Comparison of ENCODE assay signal across 8 mouse cellular contexts in the genomic region with DNA sequence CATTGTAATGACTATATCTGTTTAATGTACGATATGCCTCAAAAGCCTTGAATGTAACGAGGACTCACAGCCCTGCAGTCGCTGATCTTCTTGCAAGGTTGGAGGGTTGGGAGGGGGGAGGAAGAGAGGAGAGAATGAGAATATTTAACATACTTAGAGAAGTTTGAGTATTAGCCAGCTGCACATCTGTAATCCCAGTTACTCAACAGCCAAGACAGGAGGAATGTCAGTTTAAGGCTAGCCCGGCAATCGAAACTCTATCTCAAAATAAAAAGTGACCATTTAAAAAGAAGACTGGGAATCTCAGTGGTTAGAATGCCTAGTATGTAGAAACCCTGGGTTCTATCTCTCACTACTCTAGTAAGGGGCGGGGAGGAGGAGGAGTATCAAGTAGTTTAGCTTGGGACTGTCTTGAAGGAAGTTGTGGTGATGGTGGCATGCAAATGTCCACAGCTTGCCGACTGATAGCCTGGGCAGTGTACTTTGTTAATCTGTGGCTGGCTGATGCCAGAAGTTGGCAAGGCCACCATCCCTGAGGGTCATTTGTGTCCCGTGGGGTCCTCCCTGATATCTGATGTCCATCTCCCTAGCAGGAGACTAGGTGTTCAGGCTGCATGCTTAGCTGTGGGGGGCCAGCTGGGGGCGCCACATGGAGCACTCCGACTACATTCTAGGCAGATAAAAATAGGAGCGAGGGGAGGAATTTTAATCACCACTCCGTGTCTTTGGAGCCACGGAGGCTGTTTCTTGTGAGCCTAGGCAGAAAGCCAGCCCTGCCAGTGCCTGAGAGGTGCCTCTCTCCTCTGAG. TPM values are rescaled to one million over a fixed set of nuclear protein-coding genes. Genes with fewer than 3 reads are reported as not detected.
A peak's percentile ranks its signal among the peaks of the same experiment; 100 is the strongest.
DNase-seq lines count a peak whose midpoint lies in the region; ATAC-seq and TF ChIP-seq lines count a peak whose summit lies in the region.

No protein-coding gene starts in this region.

- H3K27ac ChIP-seq in kidney, embryonic 15.5 days, result peak overlapping the region; percentile 65
- H3K27ac ChIP-seq in embryonic facial prominence, embryonic 10.5 days (replicated peaks), result no peak overlapping the region; the same call in 1 of the 2 replicates
- H3K27ac ChIP-seq in hindbrain, embryonic 13.5 days, result 0 out of 2 replicates have a peak overlapping the region, but pooled peaks have one; percentile 6
- H3K27ac ChIP-seq in liver, embryonic 14.5 days, result no peak overlapping the region
- H3K27ac ChIP-seq in stomach, embryonic 15.5 days, result peak overlapping the region; percentile 55; the same call in 1 of the 2 replicates

- no peaks in the 10 kb centered on the region for H3K9me3 ChIP-seq in kidney, embryonic 15.5 days (replicated peaks)
- H3K9me3 ChIP-seq in embryonic facial prominence, embryonic 10.5 days, result no peaks in the 10 kb centered on the region
- no peaks in the 10 kb centered on the region for H3K9me3 ChIP-seq in hindbrain, embryonic 13.5 days
- H3K9me3 ChIP-seq in liver, embryonic 14.5 days (ENCODE audit: control insufficient read depth, low read length), result no peaks in the 10 kb centered on the region
- no peaks in the 10 kb centered on the region for H3K9me3 ChIP-seq in stomach, embryonic 15.5 days

- WGBS in kidney, embryonic 15.5 days, result 57% methylated on average over 13 of the region's 13 CpGs
- 65% methylated on average over 13 of the region's 13 CpGs for WGBS in embryonic facial prominence, embryonic 10.5 days
- 59% methylated on average over 13 of the region's 13 CpGs for WGBS in hindbrain, embryonic 13.5 days
- WGBS in liver, embryonic 14.5 days (ENCODE audit: insufficient replicate concordance), result 37% methylated on average over 13 of the region's 13 CpGs
- 39% methylated on average over 13 of the region's 13 CpGs for WGBS in stomach, embryonic 15.5 days

- H3K4me3 ChIP-seq in kidney, embryonic 15.5 days (replicated peaks), result no peak overlapping the region
- no peak overlapping the region for H3K4me3 ChIP-seq in embryonic facial prominence, embryonic 10.5 days
- H3K4me3 ChIP-seq in hindbrain, embryonic 13.5 days, result no peak overlapping the region
- no peak overlapping the region for H3K4me3 ChIP-seq in liver, embryonic 14.5 days (ENCODE audit: insufficient read depth in 1 of 2, low read depth in 2 of 2, low read length in 2 of 2)
- H3K4me3 ChIP-seq in stomach, embryonic 15.5 days (replicated peaks), result no peak overlapping the region

- H3K4me1 ChIP-seq in kidney, embryonic 15.5 days, result peaks cover 93% of the 10 kb centered on the region
- peaks cover 80% of the 10 kb centered on the region for H3K4me1 ChIP-seq in embryonic facial prominence, embryonic 10.5 days
- peaks cover 87% of the 10 kb centered on the region for H3K4me1 ChIP-seq in hindbrain, embryonic 13.5 days (replicated peaks)
- peaks cover 0 to 21% of the 10 kb centered on the region in 2 experiments; a peak in 2 of 4 replicates for H3K4me1 ChIP-seq in liver, embryonic 14.5 days (replicated peaks; ENCODE audit: control insufficient read depth in 2 of 2, insufficient read depth in 2 of 2, low read length in 1 of 2)
- H3K4me1 ChIP-seq in stomach, embryonic 15.5 days, result peaks cover 62% of the 10 kb centered on the region

- no peaks in the 10 kb centered on the region; the same call in 1 of the 2 replicates for H3K36me3 ChIP-seq in kidney, embryonic 15.5 days
- H3K36me3 ChIP-seq in embryonic facial prominence, embryonic 10.5 days (replicated peaks), result no peaks in the 10 kb centered on the region
- H3K36me3 ChIP-seq in hindbrain, embryonic 13.5 days, result no peaks in the 10 kb centered on the region
- H3K36me3 ChIP-seq in liver, embryonic 14.5 days (replicated peaks; ENCODE audit: control insufficient read depth, insufficient read depth, low read depth), result no peaks in the 10 kb centered on the region
- H3K36me3 ChIP-seq in stomach, embryonic 15.5 days, result no peaks in the 10 kb centered on the region

- TF ChIP-seq EP300 in liver, embryonic 14.5 days (IDR thresholded peaks at IDR 0.05; ENCODE audit: low read depth), result no peak

- H3K9ac ChIP-seq in kidney, embryonic 15.5 days, result no peak overlapping the region
- H3K9ac ChIP-seq in hindbrain, embryonic 13.5 days, result no peak overlapping the region
- H3K9ac ChIP-seq in liver, embryonic 14.5 days (replicated peaks), result no peak overlapping the region
- H3K9ac ChIP-seq in stomach, embryonic 15.5 days, result no peak overlapping the region

- no peak overlapping the region for H3K4me2 ChIP-seq in kidney, embryonic 15.5 days
- no peak overlapping the region for H3K4me2 ChIP-seq in hindbrain, embryonic 13.5 days
- H3K4me2 ChIP-seq in liver, embryonic 14.5 days (ENCODE audit: low read depth), result no peak overlapping the region
- no peak overlapping the region for H3K4me2 ChIP-seq in stomach, embryonic 15.5 days

- DNase-seq in kidney, postnatal 14 days, result no peak
- DNase-seq in A20 (ENCODE audit: low read depth, low spot score), result peak; percentile 19
- DNase-seq in embryonic facial prominence, embryonic 10.5 days (ENCODE audit: low spot score), result peak; percentile 54
- DNase-seq in liver, embryonic 14.5 days (ENCODE audit: low read depth in 3 of 3, low spot score in 3 of 3), result no peak

- TF ChIP-seq CTCF in liver, embryonic 14.5 days (IDR thresholded peaks at IDR 0.05; ENCODE audit: low read depth), result peak; percentile 41

- H3K27me3 ChIP-seq in kidney, embryonic 15.5 days, result no peaks in the 10 kb centered on the region
- no peaks in the 10 kb centered on the region for H3K27me3 ChIP-seq in embryonic facial prominence, embryonic 10.5 days (replicated peaks; ENCODE audit: low read depth, poor library complexity, severe bottlenecking)
- no peaks in the 10 kb centered on the region for H3K27me3 ChIP-seq in hindbrain, embryonic 13.5 days
- no peaks in the 10 kb centered on the region for H3K27me3 ChIP-seq in liver, embryonic 14.5 days (ENCODE audit: control insufficient read depth, insufficient read depth, low read length)
- H3K27me3 ChIP-seq in stomach, embryonic 15.5 days (replicated peaks), result no peaks in the 10 kb centered on the region

- no peak for ATAC-seq in kidney, embryonic 15.5 days (replicated peaks; ENCODE audit: low FRiP score)
- no peak for ATAC-seq in hindbrain, embryonic 13.5 days (ENCODE audit: low FRiP score)
- no peak for ATAC-seq in liver, embryonic 14.5 days (ENCODE audit: insufficient read depth)
- ATAC-seq in stomach, embryonic 15.5 days (ENCODE audit: insufficient read depth, low FRiP score, low read depth), result no peak
- no peak for ATAC-seq in cerebellum, adult (ENCODE audit: insufficient number of reproducible peaks, low FRiP score, low TSS enrichment)

RNA-seq across cellular contexts. Expression of a gene that starts 46.4 kb away (rescaled TPM):
- 60.0 and 68.1 TPM in 2 replicates for polyA plus RNA-seq in kidney, embryonic 15.5 days (2015; fragmentation: Nextera tagmentation; extraction: Ambion mirVana)
- polyA plus RNA-seq in embryonic facial prominence, embryonic 10.5 days (2016; fragmentation: Nextera tagmentation; extraction: Ambion mirVana), result 43.5 and 49.7 TPM in 2 replicates
- 53.8 and 76.0 TPM in 2 replicates for polyA plus RNA-seq in hindbrain, embryonic 13.5 days (2015; fragmentation: Nextera tagmentation; extraction: Ambion mirVana)
- polyA plus RNA-seq in liver, embryonic 14.5 days (2012; rRNA removed), result 0.97 and 1.1 TPM in 2 replicates
- 0.96 and 1.1 TPM in 2 replicates for polyA plus RNA-seq in liver, embryonic 14.5 days (2014; fragmentation: Nextera tagmentation; extraction: Ambion mirVana)
- polyA plus RNA-seq in stomach, embryonic 15.5 days (2015; fragmentation: Nextera tagmentation; extraction: Ambion mirVana), result 40.4 and 42.0 TPM in 2 replicates

Comparison
In these comparisons a context has a peak if more than half of its experiments do, and no peak if none do; other contexts are left out.
1. H3K27ac ChIP-seq: peak in kidney, embryonic 15.5 days (single experiment), hindbrain, embryonic 13.5 days (single experiment) and stomach, embryonic 15.5 days (single experiment); none in embryonic facial prominence, embryonic 10.5 days (single experiment) and liver, embryonic 14.5 days (single experiment).
2. DNase-seq: peak in A20 (single experiment) and embryonic facial prominence, embryonic 10.5 days (single experiment); none in kidney, postnatal 14 days (single experiment) and liver, embryonic 14.5 days (0 of 3).
3. RNA of a gene that starts 46.4 kb away (polyA plus RNA-seq): 53.8 to 76.0 TPM in hindbrain, embryonic 13.5 days, 60.0 to 68.1 TPM in kidney, embryonic 15.5 days, 43.5 to 49.7 TPM in embryonic facial prominence, embryonic 10.5 days and 40.4 to 42.0 TPM in stomach, embryonic 15.5 days; 0.96 to 1.1 TPM in liver, embryonic 14.5 days; every median in the first group is over 10 times any median in the second.